Mouse (Mus musculus) testis, adult 2 months (tissue): ENCODE data around the gene Atp8b4. TPM values are rescaled to one million over a fixed set of nuclear protein-coding genes. Genes with fewer than 3 reads are reported as not detected.
"Not testable (repeated sequence)": the region's sequence is repeated elsewhere in the genome, so short reads cannot be mapped to it uniquely, and the experiment has no call there.

ENCODE experiments used
- H3K27ac ChIP-seq: fragments of 200-500 bp; 2 replicates; pipeline ENCODE4 v1.5.1; 2012; ENCODE audit warnings: low read depth, low read length; ENCODE audit not compliant: control insufficient read depth, insufficient read depth
- H3K27me3 ChIP-seq: fragments of 200-500 bp; 2 replicates; pipeline ENCODE4 v1.6.1; 2012; ENCODE audit warnings: mild to moderate bottlenecking, low read length, moderate library complexity; ENCODE audit not compliant: control insufficient read depth, insufficient read depth
- H3K36me3 ChIP-seq: fragments of 200-500 bp; 2 replicates; pipeline ENCODE4 v1.6.1; 2012; ENCODE audit warnings: mild to moderate bottlenecking, low read length; ENCODE audit not compliant: control insufficient read depth, insufficient read depth
- H3K4me1 ChIP-seq: fragments of 200-500 bp; 2 replicates; pipeline ENCODE4 v1.6.1; 2012; ENCODE audit warnings: low read length; ENCODE audit not compliant: control insufficient read depth, insufficient read depth
- H3K4me3 ChIP-seq: fragments of 200-500 bp; 2 replicates; pipeline ENCODE4 v1.5.1; 2012; ENCODE audit warnings: low read depth, mild to moderate bottlenecking, low read length, moderate library complexity, mixed read lengths; ENCODE audit not compliant: control insufficient read depth
- CTCF ChIP-seq: fragments of 200-500 bp; IDR thresholded peaks from 2 replicates; pipeline ENCODE4 v1.5.1; 2012; ENCODE audit warnings: low read depth, mild to moderate bottlenecking, inconsistent platforms, low read length, moderate library complexity; ENCODE audit not compliant: control insufficient read depth, insufficient read depth, insufficient replicate concordance
- POLR2A ChIP-seq: fragments of 200-500 bp; IDR thresholded peaks from 2 replicates; pipeline ENCODE4 v1.6.1; 2012; ENCODE audit warnings: low read depth, mild to moderate bottlenecking, inconsistent platforms, low read length, moderate library complexity; ENCODE audit not compliant: control insufficient read depth
- polyA plus RNA-seq: library from polyadenylated mRNA; depleted of rRNA; stranded (reverse); fragments of >200 nt; gene quantifications from 2 replicates; pipeline ENCODE4 v1.2.3, GENCODE M21; 2012

The Atp8b4 gene
- polyA plus RNA-seq, 1 experiment, result 0.32 TPM

DNA sequence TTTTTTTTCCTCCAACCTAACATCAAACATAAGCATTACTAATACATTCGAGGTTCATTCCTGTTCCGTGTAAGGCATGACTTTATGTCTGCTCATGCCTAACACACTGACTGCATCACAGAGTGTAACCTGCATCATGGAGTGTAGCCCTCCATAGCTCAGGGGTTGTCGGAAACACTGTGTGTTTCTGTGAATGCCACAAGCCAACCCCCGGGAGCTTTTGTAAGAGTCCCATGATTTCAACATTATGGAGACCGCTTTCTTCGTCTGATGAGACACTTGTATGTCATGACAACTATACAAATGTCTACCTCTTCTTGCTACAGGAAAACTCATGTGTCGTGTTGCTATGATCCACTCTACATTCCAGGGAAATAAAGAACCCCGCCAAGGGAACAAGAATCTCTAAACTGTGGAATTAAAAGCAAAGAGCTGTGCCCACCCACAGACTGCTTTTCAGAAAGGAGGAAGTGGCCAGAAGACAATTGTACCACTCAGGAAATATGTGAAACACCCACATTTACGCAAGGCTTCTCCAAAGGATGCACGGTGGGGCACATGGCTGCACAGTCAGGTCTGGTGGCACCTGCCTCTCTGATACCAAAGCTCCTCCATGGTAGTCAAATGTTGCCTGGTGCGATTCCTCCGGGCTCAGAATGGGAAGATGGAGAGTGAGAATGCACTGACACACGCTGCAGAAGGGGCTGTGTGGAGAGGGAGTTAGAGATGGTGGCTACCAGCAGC, 33.9 kb downstream of the Atp8b4 start:
- TF ChIP-seq POLR2A, result no peak
- no peak for TF ChIP-seq CTCF
- H3K27me3 ChIP-seq, result no peaks in the 10 kb centered on the region
- no peak overlapping the region for H3K27ac ChIP-seq
- no peak overlapping the region for H3K4me3 ChIP-seq
- H3K36me3 ChIP-seq, result no peaks in the 10 kb centered on the region
- no peaks in the 10 kb centered on the region for H3K4me1 ChIP-seq

DNA sequence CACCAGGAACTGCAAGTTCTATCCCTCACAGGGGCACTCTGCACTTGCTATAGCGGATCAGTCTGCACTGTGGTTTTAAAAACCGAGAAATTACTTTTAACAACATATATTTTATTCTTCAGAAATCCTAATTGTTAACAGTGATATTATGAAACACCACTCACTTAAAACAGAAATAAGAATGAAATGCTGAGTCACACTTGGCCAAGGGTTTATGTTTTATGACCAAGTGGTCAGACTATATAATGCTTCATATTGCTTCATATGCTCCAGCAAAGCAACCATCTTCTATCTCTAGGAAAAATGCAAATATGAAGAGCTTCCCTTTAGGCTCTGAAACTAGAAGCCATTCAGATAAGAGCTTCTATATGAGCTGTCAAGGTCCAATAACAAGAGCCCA, 41.8 kb downstream of the Atp8b4 start:
- no peak overlapping the region for H3K4me3 ChIP-seq

DNA sequence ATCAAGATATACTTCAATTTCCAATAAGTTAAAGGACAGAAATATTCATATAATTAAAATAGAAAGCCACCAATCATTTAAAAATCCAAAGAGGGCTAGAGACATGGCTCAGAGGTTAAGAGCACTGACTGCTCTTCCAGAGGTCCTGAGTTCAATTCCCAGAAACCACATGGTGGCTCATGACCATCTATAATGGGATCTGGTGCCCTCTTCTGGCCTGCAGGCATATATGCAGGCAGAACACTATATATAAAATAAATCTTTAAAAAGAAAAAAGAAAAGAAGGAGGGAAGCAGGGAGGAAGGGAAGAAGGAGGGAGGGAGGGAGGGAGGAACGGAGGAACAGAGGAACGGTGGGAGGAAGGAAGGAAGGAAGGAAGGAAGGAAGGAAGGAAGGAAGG, 42.7 kb downstream of the Atp8b4 start:
- H3K36me3 ChIP-seq, H3K27me3 ChIP-seq, H3K27ac ChIP-seq, H3K4me1 ChIP-seq, H3K4me3 ChIP-seq: not testable (repeated sequence)

More for the DNA sequence above, 41.8 kb downstream of the Atp8b4 start:
- no peaks in the 10 kb centered on the region for H3K27me3 ChIP-seq
- no peaks in the 10 kb centered on the region for H3K4me1 ChIP-seq
- no peaks in the 10 kb centered on the region for H3K36me3 ChIP-seq
- TF ChIP-seq CTCF (no peak), POLR2A (no peak)
- no peak overlapping the region for H3K27ac ChIP-seq

DNA sequence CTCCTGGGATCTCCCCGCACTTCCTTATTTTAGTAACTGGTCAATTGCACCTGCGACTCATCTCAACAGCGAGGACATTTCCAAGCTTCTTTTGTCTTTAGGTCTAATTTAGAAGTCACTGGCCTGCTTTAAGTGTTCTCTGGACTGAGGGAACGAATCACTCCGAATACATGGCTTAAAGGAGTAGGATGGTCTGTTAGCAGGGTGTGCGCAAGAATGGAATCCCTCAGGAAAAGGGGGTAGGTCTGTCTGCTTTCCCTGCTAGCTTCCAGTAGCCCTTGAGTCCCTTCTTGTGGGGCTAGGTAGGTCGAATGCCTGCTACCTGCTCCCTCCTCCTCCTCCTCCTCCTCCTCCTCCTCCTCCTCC, 49.6 kb downstream of the Atp8b4 start:
- H3K27me3 ChIP-seq, result no peaks in the 10 kb centered on the region

DNA sequence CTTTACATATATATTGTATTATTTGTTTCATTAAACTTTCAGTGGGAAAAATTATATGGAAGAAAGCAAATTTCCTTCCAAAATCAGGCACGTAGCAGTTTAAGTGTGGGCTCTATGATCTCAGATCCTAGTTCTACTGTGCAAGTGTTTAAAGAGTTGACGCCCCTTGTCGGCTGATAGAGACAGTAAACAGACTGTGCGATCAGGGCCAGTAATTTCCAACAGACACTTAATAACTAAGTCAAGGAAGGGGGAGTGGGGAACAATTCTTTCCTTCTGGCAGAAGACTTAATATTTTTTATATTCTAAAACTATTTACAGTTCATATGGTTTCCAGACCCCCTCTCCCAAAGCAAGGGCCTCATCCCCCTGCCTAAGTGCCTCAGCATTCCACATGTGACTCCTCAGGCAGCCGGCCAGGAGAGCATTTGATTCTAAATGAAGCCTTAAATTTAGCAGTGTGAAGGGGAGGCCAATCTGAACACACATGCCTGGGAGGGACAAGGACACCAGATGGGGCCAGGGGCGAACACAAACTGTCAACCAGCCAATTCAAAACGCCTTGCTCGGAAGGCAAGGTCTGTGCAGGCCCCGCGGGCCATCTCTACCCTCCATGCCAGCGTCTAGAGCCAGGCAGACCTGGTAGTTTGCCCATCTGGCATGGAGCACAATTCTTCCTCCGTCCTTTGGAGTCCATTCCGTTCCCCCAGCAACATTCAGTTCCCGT, 50.1 kb downstream of the Atp8b4 start:
- Histone ChIP-seq H3K27me3 (no peaks in the 10 kb centered on the region), H3K4me3 (no peak overlapping the region), H3K27ac (no peak overlapping the region), H3K36me3 (no peaks in the 10 kb centered on the region), H3K4me1 (peaks cover 8% of the 10 kb centered on the region)
- TF ChIP-seq POLR2A (no peak), CTCF (no peak)

More for the DNA sequence above, 49.6 kb downstream of the Atp8b4 start:
- no peak overlapping the region for H3K4me3 ChIP-seq
- no peaks in the 10 kb centered on the region for H3K36me3 ChIP-seq
- H3K27ac ChIP-seq, result no peak overlapping the region
- H3K4me1 ChIP-seq, result peaks cover 8% of the 10 kb centered on the region
- TF ChIP-seq POLR2A (no peak), CTCF (no peak)

DNA sequence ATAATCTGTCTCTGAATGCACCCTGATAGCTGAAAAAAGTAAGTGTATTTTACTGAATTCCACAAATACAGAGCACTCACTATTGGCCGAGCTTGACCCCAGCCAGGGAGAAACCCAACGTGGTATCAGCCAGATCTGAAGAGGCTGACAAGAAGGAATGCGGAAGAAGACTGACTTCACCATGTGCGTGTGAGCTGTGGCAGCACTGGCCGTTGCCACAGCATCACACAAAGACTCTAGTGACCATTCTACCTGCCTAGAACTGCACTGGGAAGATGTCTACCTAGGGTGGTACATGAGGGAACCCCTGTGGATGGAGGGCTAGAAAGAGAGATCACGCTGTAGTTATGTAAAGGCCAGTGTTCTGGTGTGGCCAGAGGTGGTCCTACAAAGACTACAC, 55.4 kb downstream of the Atp8b4 start:
- Histone ChIP-seq H3K4me3 (no peak overlapping the region), H3K27me3 (no peaks in the 10 kb centered on the region), H3K27ac (no peak overlapping the region), H3K36me3 (no peaks in the 10 kb centered on the region), H3K4me1 (peaks cover 3% of the 10 kb centered on the region; the same call in 1 of the 2 replicates)
- TF ChIP-seq POLR2A (no peak), CTCF (no peak)

DNA sequence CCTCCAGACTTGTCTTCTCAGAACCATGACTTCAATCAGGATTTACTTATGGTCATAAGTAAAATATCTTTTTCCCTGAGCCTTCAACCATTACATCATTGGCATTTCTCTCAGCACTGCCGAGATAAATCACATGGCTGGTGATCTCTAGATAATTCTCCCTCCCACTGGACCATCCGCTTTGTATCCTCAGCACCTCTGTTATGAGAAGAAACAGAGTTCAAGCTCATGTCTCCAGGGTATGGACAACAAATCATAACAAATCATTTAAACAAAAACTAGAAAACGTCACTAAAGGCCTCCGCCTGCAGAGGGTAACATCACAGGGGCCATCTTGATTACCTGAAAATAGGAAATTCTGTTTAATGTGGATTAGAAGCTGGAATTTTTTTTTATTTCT, 58.9 kb downstream of the Atp8b4 start:
- H3K36me3 ChIP-seq, result no peaks in the 10 kb centered on the region
- no peak for TF ChIP-seq CTCF
- TF ChIP-seq POLR2A, result no peak
- no peak overlapping the region for H3K4me3 ChIP-seq
- H3K27me3 ChIP-seq, result no peaks in the 10 kb centered on the region
- H3K27ac ChIP-seq, result no peak overlapping the region
- H3K4me1 ChIP-seq, result no peaks in the 10 kb centered on the region
